Mouse (Mus musculus) limb, embryonic 13.5 days (tissue): Measurements from ENCODE around the gene Gnat1. TPM values are rescaled to one million over a fixed set of nuclear protein-coding genes. Genes with fewer than 3 reads are reported as not detected.
"Not testable (repeated sequence)": the region's sequence is repeated elsewhere in the genome, so short reads cannot be mapped to it uniquely, and the experiment has no call there.

Source experiments
- ATAC-seq: fragments of 200-750 bp; cut with Nextera tagmentation; 2 replicates; pipeline ENCODE4 v1.8.0; 2017; ENCODE audit warnings: low read depth, moderate number of reproducible peaks, moderate TSS enrichment; ENCODE audit not compliant: low FRiP score
- H3K27ac ChIP-seq: fragments of 300-500 bp; sonication (generic); 2 replicates; pipeline ENCODE4 v1.5.1; 2015; ENCODE audit warnings: inconsistent platforms, mild to moderate bottlenecking, moderate library complexity
- H3K27me3 ChIP-seq: fragments of 300-500 bp; sonication (generic); 2 replicates; pipeline ENCODE4 v1.6.1; 2015; ENCODE audit warnings: mild to moderate bottlenecking, inconsistent platforms
- H3K36me3 ChIP-seq: fragments of 300-500 bp; sonication (generic); 2 replicates; pipeline ENCODE4 v1.6.1; 2015; ENCODE audit warnings: inconsistent platforms, mild to moderate bottlenecking, moderate library complexity
- H3K4me1 ChIP-seq: fragments of 300-500 bp; sonication (generic); 2 replicates; pipeline ENCODE4 v1.6.1; 2015; ENCODE audit warnings: inconsistent platforms
- H3K4me2 ChIP-seq: fragments of 300-500 bp; sonication (generic); replicated peaks from 2 replicates; pipeline ENCODE4 v1.6.1; 2015; ENCODE audit warnings: inconsistent platforms, mild to moderate bottlenecking, moderate library complexity
- H3K4me3 ChIP-seq: fragments of 300-500 bp; sonication (generic); 2 replicates; pipeline ENCODE4 v1.5.1; 2015; ENCODE audit warnings: moderate library complexity, mild to moderate bottlenecking, inconsistent platforms
- H3K9ac ChIP-seq: fragments of 300-500 bp; sonication (generic); 2 replicates; pipeline ENCODE4 v1.6.1; 2015; ENCODE audit warnings: mild to moderate bottlenecking, inconsistent platforms
- H3K9me3 ChIP-seq: fragments of 300-500 bp; sonication (generic); 2 replicates; pipeline ENCODE4 v1.6.1; 2016; ENCODE audit warnings: inconsistent platforms
- WGBS: fragments of 180-500 bp; shearing (Covaris S2); methylation state at CpG from one replicate; pipeline ENCODE4 v1.1.7; 2015; 5-methylcytosine and 5-hydroxymethylcytosine counted together
- polyA plus RNA-seq: library from polyadenylated mRNA; unstranded; fragments of >200 nt; fragmentation: Nextera tagmentation; extraction: Ambion mirVana; gene quantifications from 2 replicates; pipeline ENCODE4 v1.2.1, GENCODE M21; 2015

Gene Gnat1
- polyA plus RNA-seq, 1 experiment from 2014 or later, result 1.0 TPM

- no peaks in the 10 kb centered on the region for H3K4me1 ChIP-seq
- ATAC-seq, result peak; percentile 63; the same call in 1 of the 2 replicates
- no peaks in the 10 kb centered on the region for H3K9me3 ChIP-seq
- 33% methylated on average over 17 of the region's 17 CpGs for WGBS
- no peak overlapping the region for H3K4me3 ChIP-seq
- no peak overlapping the region; the same call in 1 of the 2 replicates for H3K27ac ChIP-seq
- no peak overlapping the region for H3K4me2 ChIP-seq
- no peaks in the 10 kb centered on the region for H3K27me3 ChIP-seq
- H3K36me3 ChIP-seq, result peaks cover 87% of the 10 kb centered on the region
- H3K9ac ChIP-seq, result no peak overlapping the region
These were observed 5.9 kb upstream of the Gnat1 start for GRCm38 (mm10) chr9:107685231-107685981.

- Histone ChIP-seq H3K4me3 (no peak overlapping the region), H3K36me3 (peaks cover 57% of the 10 kb centered on the region), H3K4me2 (no peak overlapping the region), H3K27ac (no peak overlapping the region), H3K9me3 (no peaks in the 10 kb centered on the region), H3K4me1 (no peaks in the 10 kb centered on the region; the same call in 1 of the 2 replicates), H3K27me3 (peaks cover 4% of the 10 kb centered on the region), H3K9ac (no peak overlapping the region)
- ATAC-seq, result no peak
- 84% methylated on average over 20 of the region's 20 CpGs for WGBS
These were observed 2.9 kb upstream of the Gnat1 start for GRCm38 (mm10) chr9:107682405-107682804.

DNA sequence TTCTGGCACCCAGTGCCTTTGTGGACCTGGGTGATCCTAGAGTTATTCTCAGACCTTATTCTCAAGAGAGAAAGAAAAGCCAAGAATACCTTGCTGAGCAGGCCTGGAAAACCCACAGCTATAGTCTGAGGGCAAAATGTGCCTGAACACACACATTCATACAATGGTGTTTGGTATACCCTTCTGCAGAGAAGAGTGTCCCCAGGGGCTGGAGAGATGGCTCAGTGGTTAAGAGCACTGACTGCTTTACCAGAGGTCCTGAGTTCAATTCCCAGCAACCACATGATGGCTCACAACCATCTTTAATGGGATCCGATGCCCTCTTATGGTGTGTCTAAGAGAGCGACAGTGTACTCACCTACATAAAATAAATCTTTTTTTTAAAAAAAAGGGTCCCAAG, 651 bp downstream of the Gnat1 start:
- no peaks in the 10 kb centered on the region for H3K9me3 ChIP-seq
- no peak overlapping the region for H3K4me3 ChIP-seq
- no peak overlapping the region for H3K4me2 ChIP-seq
- no peak overlapping the region for H3K9ac ChIP-seq
- no peak for ATAC-seq
- peaks cover 23% of the 10 kb centered on the region for H3K36me3 ChIP-seq
- 91% methylated on average over 2 of the region's 2 CpGs for WGBS
- no peak overlapping the region for H3K27ac ChIP-seq
- H3K27me3 ChIP-seq, result peaks cover 40% of the 10 kb centered on the region
- peaks cover 19% of the 10 kb centered on the region for H3K4me1 ChIP-seq

DNA sequence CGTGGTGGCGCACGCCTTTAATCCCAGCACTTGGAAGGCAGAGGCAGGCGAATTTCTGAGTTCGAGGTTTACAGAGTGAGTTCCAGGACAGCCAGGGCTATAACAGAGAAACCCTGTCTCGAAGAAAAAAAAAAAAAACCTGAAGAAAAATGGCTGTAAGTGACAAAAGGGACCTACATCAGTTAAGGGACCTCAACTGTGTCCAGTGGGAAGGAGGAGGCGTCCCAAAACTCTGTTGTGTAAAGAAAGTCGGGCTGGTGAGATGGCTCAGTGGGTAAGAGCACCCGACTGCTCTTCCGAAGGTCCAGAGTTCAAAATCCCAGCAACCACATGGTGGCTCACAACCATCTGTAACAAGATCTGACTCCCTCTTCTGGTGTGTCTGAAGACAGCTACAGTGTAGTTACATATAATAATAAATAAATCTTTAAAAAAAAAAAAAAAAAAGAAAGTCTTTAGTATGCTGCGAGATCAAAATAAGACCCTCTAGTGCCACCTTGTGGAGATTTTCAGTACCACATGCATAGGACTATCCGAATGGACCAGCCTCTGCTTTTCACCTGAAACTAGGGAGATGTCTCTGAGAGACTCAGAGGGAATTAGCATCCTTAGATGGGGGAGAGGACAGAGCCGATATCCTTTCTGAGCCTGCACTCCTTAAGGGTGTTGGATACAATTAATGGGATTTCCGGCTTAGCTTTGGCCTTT, 1.5 kb downstream of the Gnat1 start:
- peaks cover 42% of the 10 kb centered on the region for H3K27me3 ChIP-seq
- H3K4me2 ChIP-seq, H3K27ac ChIP-seq, ATAC-seq, H3K9ac ChIP-seq, H3K4me3 ChIP-seq, H3K9me3 ChIP-seq: not testable (repeated sequence)
- H3K4me1 ChIP-seq, result peaks cover 19% of the 10 kb centered on the region
- WGBS, result 38% methylated on average over 14 of the region's 14 CpGs
- H3K36me3 ChIP-seq, result peaks cover 14% of the 10 kb centered on the region

- H3K9me3 ChIP-seq, result no peaks in the 10 kb centered on the region
- H3K27ac ChIP-seq, result no peak overlapping the region
- ATAC-seq, result no peak
- H3K4me3 ChIP-seq, result no peak overlapping the region
- H3K4me2 ChIP-seq, result peak overlapping the region; percentile 73; the same call in 1 of the 2 replicates
- 25% methylated on average over 17 of the region's 17 CpGs for WGBS
- peaks cover 7% of the 10 kb centered on the region for H3K36me3 ChIP-seq
- H3K4me1 ChIP-seq, result peaks cover 19% of the 10 kb centered on the region
- H3K9ac ChIP-seq, result no peak overlapping the region
- peaks cover 42% of the 10 kb centered on the region for H3K27me3 ChIP-seq
These were observed 2.3 kb downstream of the Gnat1 start for GRCm38 (mm10) chr9:107677091-107677784.

GRCm38 (mm10) chr9:107676302-107676701, 3.2 kb downstream of the Gnat1 start:
- no peaks in the 10 kb centered on the region for H3K9me3 ChIP-seq
- no peaks in the 10 kb centered on the region for H3K36me3 ChIP-seq
- WGBS, result under 1% methylated on average over 25 of the region's 25 CpGs
- peak; percentile 13 for ATAC-seq
- H3K27ac ChIP-seq, result no peak overlapping the region
- peak overlapping the region; percentile 39 for H3K4me3 ChIP-seq
- H3K4me1 ChIP-seq, result peaks cover 19% of the 10 kb centered on the region
- H3K27me3 ChIP-seq, result peaks cover 42% of the 10 kb centered on the region
- H3K4me2 ChIP-seq, result peak overlapping the region; percentile 73
- peak overlapping the region; percentile 53; the same call in 1 of the 2 replicates for H3K9ac ChIP-seq

GRCm38 (mm10) chr9:107675671-107676301, 3.7 kb downstream of the Gnat1 start:
- peak overlapping the region; percentile 53; the same call in 1 of the 2 replicates for H3K9ac ChIP-seq
- H3K9me3 ChIP-seq, result no peaks in the 10 kb centered on the region
- 1% methylated on average over 39 of the region's 39 CpGs for WGBS
- no peak overlapping the region for H3K27ac ChIP-seq
- H3K4me2 ChIP-seq, result peak overlapping the region; percentile 73
- no peaks in the 10 kb centered on the region for H3K36me3 ChIP-seq
- H3K4me1 ChIP-seq, result peaks cover 19% of the 10 kb centered on the region
- H3K4me3 ChIP-seq, result peak overlapping the region; percentile 39
- H3K27me3 ChIP-seq, result peaks cover 42% of the 10 kb centered on the region
- ATAC-seq, result peak; percentile 60

GRCm38 (mm10) chr9:107674609-107675429, 4.7 kb downstream of the Gnat1 start:
- no peak for ATAC-seq
- Histone ChIP-seq H3K4me1 (peaks cover 23% of the 10 kb centered on the region), H3K4me3 (no peak overlapping the region), H3K27me3 (peaks cover 45% of the 10 kb centered on the region), H3K9ac (no peak overlapping the region), H3K9me3 (no peaks in the 10 kb centered on the region), H3K36me3 (no peaks in the 10 kb centered on the region), H3K27ac (no peak overlapping the region), H3K4me2 (no peak overlapping the region)
- 64% methylated on average over 9 of the region's 9 CpGs for WGBS

GRCm38 (mm10) chr9:107670259-107670658, 9.3 kb downstream of the Gnat1 start:
- WGBS, result 59% methylated on average over 5 of the region's 5 CpGs
- Histone ChIP-seq H3K9me3 (no peaks in the 10 kb centered on the region), H3K4me3 (no peak overlapping the region), H3K9ac (peak overlapping the region; percentile 45; the same call in 1 of the 2 replicates), H3K36me3 (no peaks in the 10 kb centered on the region), H3K4me1 (peaks cover 35% of the 10 kb centered on the region), H3K27me3 (peaks cover 45% of the 10 kb centered on the region), H3K27ac (no peak overlapping the region), H3K4me2 (no peak overlapping the region)
- ATAC-seq, result no peak

GRCm38 (mm10) chr9:107669480-107669945, 10.0 kb downstream of the Gnat1 start, which contains the start of gene Slc38a3:
Slc38a3 (minus strand) TSS chr9:107669530.
- no peak within 1 kb of the TSS for H3K4me3 ChIP-seq
- no peak within 1 kb of the TSS for H3K27ac ChIP-seq
- no peaks in the 10 kb centered on the region for H3K9me3 ChIP-seq
- peaks cover 42% of the 10 kb centered on the region for H3K27me3 ChIP-seq
- peak within 1 kb of the TSS; percentile 45; the same call in 1 of the 2 replicates for H3K9ac ChIP-seq
- ATAC-seq, result no peak
- WGBS, result 84% methylated on average over 9 of the region's 9 CpGs
- no peaks in the 10 kb centered on the region for H3K36me3 ChIP-seq
- peaks cover 35% of the 10 kb centered on the region for H3K4me1 ChIP-seq
- H3K4me2 ChIP-seq, result no peak within 1 kb of the TSS

DNA sequence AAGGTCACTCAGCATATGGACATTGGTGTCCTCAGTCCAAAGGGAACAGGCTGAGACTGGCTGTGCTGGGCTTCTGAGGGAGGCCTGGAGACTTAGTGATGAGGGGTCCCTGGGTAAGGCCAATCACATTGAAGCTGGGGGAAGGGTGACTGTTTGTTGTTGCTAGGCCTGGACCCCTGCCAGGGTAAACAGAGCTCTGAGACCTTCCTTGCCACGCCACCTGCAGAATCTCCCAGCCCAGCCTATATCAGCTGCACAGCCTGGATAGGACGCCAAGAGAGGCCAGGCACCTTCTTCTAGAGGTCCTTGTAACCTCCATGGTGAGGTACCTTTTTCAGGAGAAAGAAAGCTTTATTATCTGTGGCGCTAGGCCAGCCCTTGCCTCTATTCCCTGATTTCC, 10.6 kb downstream of the Gnat1 start:
- H3K4me3 ChIP-seq, result no peak overlapping the region
- H3K4me2 ChIP-seq, result no peak overlapping the region
- no peak for ATAC-seq
- WGBS, result 76% methylated on average over 3 of the region's 3 CpGs
- H3K27me3 ChIP-seq, result peaks cover 36% of the 10 kb centered on the region
- no peaks in the 10 kb centered on the region for H3K9me3 ChIP-seq
- no peak overlapping the region for H3K27ac ChIP-seq
- H3K36me3 ChIP-seq, result no peaks in the 10 kb centered on the region
- H3K9ac ChIP-seq, result no peak overlapping the region
- peaks cover 35% of the 10 kb centered on the region for H3K4me1 ChIP-seq
